Mouse (Mus musculus) frontal cortex, postnatal 10 days (tissue): ENCODE measurements around the gene Btnl10.
A peak's percentile ranks its signal among the peaks of the same experiment; 100 is the strongest.

Experiments used
- DNase-seq, 2 experiments: peaks; one replicate each; pipeline ENCODE4 v3.0.0; 2022; ENCODE audit warnings: low spot score in 2 of 2, mixed read lengths in 1 of 2

Gene Btnl10

GRCm38 (mm10) chr11:58959186-58959825 lies 41.6 kb downstream of the Btnl10 start:
- DNase-seq: no peak

- peak in 1 of 2 experiments; percentile 75 for DNase-seq
Measured at GRCm38 (mm10) chr11:58959921-58960465, 42.3 kb downstream of the Btnl10 start.

GRCm38 (mm10) chr11:58961364-58962177 lies 43.9 kb downstream of the Btnl10 start:
- DNase-seq: no peak

GRCm38 (mm10) chr11:58963543-58963942 lies 45.8 kb downstream of the Btnl10 start:
- DNase-seq: no peak

GRCm38 (mm10) chr11:58964216-58964615 lies 46.5 kb downstream of the Btnl10 start:
- DNase-seq: no peak

GRCm38 (mm10) chr11:58965001-58965760 lies 47.5 kb downstream of the Btnl10 start:
- no peak for DNase-seq

GRCm38 (mm10) chr11:58967346-58967745 lies 49.6 kb downstream of the Btnl10 start:
- DNase-seq: no peak

GRCm38 (mm10) chr11:58968551-58968950 lies 50.8 kb downstream of the Btnl10 start:
- DNase-seq: no peak

- DNase-seq: no peak
Measured at GRCm38 (mm10) chr11:58969027-58969426, 51.3 kb downstream of the Btnl10 start.

- DNase-seq: no peak
Measured at GRCm38 (mm10) chr11:58969659-58970058, 52.0 kb downstream of the Btnl10 start.

GRCm38 (mm10) chr11:58970831-58971530 lies 53.3 kb downstream of the Btnl10 start:
- DNase-seq: no peak

GRCm38 (mm10) chr11:58971796-58972195 lies 54.1 kb downstream of the Btnl10 start:
- no peak for DNase-seq

GRCm38 (mm10) chr11:58974414-58974813 lies 56.7 kb downstream of the Btnl10 start:
- DNase-seq: no peak
